Mouse (Mus musculus) megakaryocyte-erythroid progenitor cell, adult 5-6 weeks (primary cell): Measurements from ENCODE around the gene Kel. TPM values are rescaled to one million over a fixed set of nuclear protein-coding genes. Genes with fewer than 3 reads are reported as not detected.

Experiments
- ATAC-seq: replicated peaks from 2 replicates; pipeline ENCODE4 v1.8.0; 2016; ENCODE audit warnings: mild to moderate bottlenecking, inconsistent platforms; ENCODE audit not compliant: severe bottlenecking, poor library complexity, low FRiP score, low TSS enrichment
- total RNA-seq, 2 experiments: library from RNA; stranded (forward) in 1 of 2; stranded (reverse) in 1 of 2; fragments of 200-1000, 215-1000 nt in 1 of 2; fragments of >200 nt in 1 of 2; fragmentation: Nextera tagmentation in 1 of 2; gene quantifications; 2 replicates each; pipeline ENCODE4 v1.2.3; 2014 to 2017

The Kel gene
- total RNA-seq (2014; fragmentation: Nextera tagmentation) (302 and 549 TPM in 2 replicates), total RNA-seq (2017) (63.8 and 132 TPM in 2 replicates)

GRCm38 (mm10) chr6:41704123-41704522 is at the start of gene Kel:
Gene Kel, minus strand, starts transcription at chr6:41704339.
- ATAC-seq, result peak; percentile 89

- ATAC-seq, result no peak
Measured at GRCm38 (mm10) chr6:41744664-41745392, 40.7 kb upstream of the Kel start.

- no peak for ATAC-seq
Measured at GRCm38 (mm10) chr6:41741101-41741500, 37.0 kb upstream of the Kel start.

GRCm38 (mm10) chr6:41734719-41735470 is 30.8 kb upstream of the Kel start:
- ATAC-seq, result no peak

- peak; percentile 90 for ATAC-seq
Measured at GRCm38 (mm10) chr6:41727989-41728609, 24.0 kb upstream of the Kel start.

GRCm38 (mm10) chr6:41721430-41721829 is 17.3 kb upstream of the Kel start:
- ATAC-seq, result peak; percentile 79

- no peak for ATAC-seq
Measured at GRCm38 (mm10) chr6:41710281-41710680, 6.1 kb upstream of the Kel start.

- peak; percentile 63 for ATAC-seq
Measured at GRCm38 (mm10) chr6:41706275-41706674, 2.1 kb upstream of the Kel start.

- ATAC-seq, result peak; percentile 53
Measured at GRCm38 (mm10) chr6:41702928-41703327, 1.2 kb downstream of the Kel start.

GRCm38 (mm10) chr6:41701245-41701644 is 2.9 kb downstream of the Kel start:
- no peak for ATAC-seq

- ATAC-seq, result no peak
Measured at GRCm38 (mm10) chr6:41694407-41694806, 9.7 kb downstream of the Kel start.

- no peak for ATAC-seq
Measured at GRCm38 (mm10) chr6:41692200-41692599, 11.9 kb downstream of the Kel start.

- ATAC-seq, result no peak
Measured at GRCm38 (mm10) chr6:41685596-41685995, 18.5 kb downstream of the Kel start.

- ATAC-seq, result peak; percentile 72
Measured at GRCm38 (mm10) chr6:41684911-41685310, 19.2 kb downstream of the Kel start.

- ATAC-seq, result no peak
Measured at GRCm38 (mm10) chr6:41684131-41684530, 20.0 kb downstream of the Kel start, which contains the start of gene Llcfc1. Gene Llcfc1, plus strand, starts transcription at chr6:41684431.

GRCm38 (mm10) chr6:41681656-41682055 is 22.5 kb downstream of the Kel start:
- ATAC-seq, result no peak

GRCm38 (mm10) chr6:41680669-41681068 is 23.5 kb downstream of the Kel start, which contains the start of gene Trpv5:
Gene Trpv5, minus strand, starts transcription at chr6:41680769.
- ATAC-seq, result no peak

GRCm38 (mm10) chr6:41676530-41676929 is 27.6 kb downstream of the Kel start:
- ATAC-seq, result peak; percentile 44

GRCm38 (mm10) chr6:41662320-41662719 is 41.8 kb downstream of the Kel start:
- ATAC-seq, result peak; percentile 96

- peak; percentile 76 for ATAC-seq
Measured at GRCm38 (mm10) chr6:41658487-41658886, 45.7 kb downstream of the Kel start.
